Mouse (Mus musculus): ENCODE results near the gene Gm29609. TPM values are rescaled to one million over a fixed set of nuclear protein-coding genes. Genes with fewer than 3 reads are reported as not detected.

Gene Gm29609
- polyA plus RNA-seq, 1 experiment from 2014 or later: 1.4 TPM

DNA sequence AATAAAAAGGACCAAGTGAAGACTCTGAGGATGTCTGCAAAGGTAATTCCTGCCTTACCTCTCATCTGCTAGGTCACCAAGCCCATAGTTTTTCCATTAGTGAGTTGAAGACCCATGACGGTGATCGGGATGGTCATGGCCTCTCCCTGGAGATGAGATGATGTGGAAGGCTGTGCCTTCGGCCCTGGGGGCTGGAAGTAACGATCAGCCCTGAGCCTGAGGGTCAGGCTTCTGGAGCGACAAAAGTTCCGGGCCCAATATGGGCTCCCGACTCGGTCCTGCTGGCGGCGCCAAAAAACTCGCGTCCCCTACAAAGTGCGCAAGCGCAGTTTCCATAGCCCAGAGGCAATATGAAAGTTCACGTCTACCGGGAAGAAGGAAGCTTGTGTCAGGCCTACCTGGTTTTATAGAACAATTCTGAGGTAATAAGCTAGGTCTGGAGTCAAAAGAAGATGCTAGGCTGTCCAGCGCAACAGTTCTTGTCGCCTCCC is 71.7 kb downstream of the Gm29609 start, which contains the start of gene Slc30a3:
Slc30a3 (minus strand) TSS at position 238 of the 491 bp plus-strand sequence.
- Histone ChIP-seq H3K4me2 (replicated peaks; ENCODE audit: low read depth, low read length) (no peak within 1 kb of the TSS), H3K4me1 (replicated peaks; ENCODE audit: control insufficient read depth, insufficient read depth, low read length) (no peaks in the 10 kb centered on the region)

DNA sequence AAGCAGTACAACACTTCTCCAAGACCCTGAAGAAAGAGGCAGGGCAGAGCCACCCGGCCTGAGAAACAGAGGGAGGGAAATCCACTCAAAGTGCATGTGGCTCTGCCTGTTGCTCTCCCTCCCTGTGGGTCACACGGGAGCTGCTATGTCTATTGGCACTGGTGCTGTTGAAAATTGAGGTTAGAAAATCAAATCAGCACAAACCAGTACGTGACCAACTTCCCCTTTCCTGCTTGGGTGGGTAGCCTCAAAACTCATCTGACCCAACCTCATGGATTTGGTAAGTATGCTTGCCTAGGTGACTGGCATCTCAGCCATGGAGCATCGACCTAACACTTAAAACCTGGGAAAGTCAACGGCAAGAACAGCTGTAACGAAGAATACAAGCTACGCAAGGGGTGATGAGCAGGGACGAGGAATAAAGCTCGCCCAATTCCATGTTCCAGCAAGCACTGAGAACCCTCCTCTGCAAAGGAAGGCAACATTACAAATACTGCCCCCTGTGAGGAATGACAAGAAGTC is 73.8 kb downstream of the Gm29609 start, which contains the start of gene Dnajc5g:
Dnajc5g (plus strand) TSS at position 472 of the 522 bp plus-strand sequence.
- DNase-seq (ENCODE audit: low spot score) (no peak), ATAC-seq (ENCODE audit: low FRiP score) (no peak)
- Histone ChIP-seq H3K27me3 (ENCODE audit: control insufficient read depth, insufficient read depth, low read length) (no peaks in the 10 kb centered on the region), H3K4me2 (replicated peaks; ENCODE audit: low read depth, low read length) (no peak within 1 kb of the TSS), H3K4me3 (ENCODE audit: low read depth, low read length) (no peak within 1 kb of the TSS), H3K36me3 (ENCODE audit: control insufficient read depth, insufficient read depth, low read length) (no peaks in the 10 kb centered on the region), H3K4me1 (replicated peaks; ENCODE audit: control insufficient read depth, insufficient read depth, low read length) (no peaks in the 10 kb centered on the region), H3K9me3 (ENCODE audit: control insufficient read depth, low read length) (no peaks in the 10 kb centered on the region), H3K27ac (ENCODE audit: low read depth, low read length) (no peak within 1 kb of the TSS), H3K9ac (ENCODE audit: low read depth, low read length) (no peak within 1 kb of the TSS)
- WGBS: 84% methylated on average over 9 of the region's 9 CpGs

More for the DNA sequence above, 71.7 kb downstream of the Gm29609 start, which contains the start of gene Slc30a3:
- Histone ChIP-seq H3K4me3 (ENCODE audit: low read depth, low read length) (no peak within 1 kb of the TSS), H3K27me3 (ENCODE audit: control insufficient read depth, insufficient read depth, low read length) (no peaks in the 10 kb centered on the region), H3K27ac (ENCODE audit: low read depth, low read length) (no peak within 1 kb of the TSS), H3K9me3 (ENCODE audit: control insufficient read depth, low read length) (no peaks in the 10 kb centered on the region), H3K36me3 (ENCODE audit: control insufficient read depth, insufficient read depth, low read length) (no peaks in the 10 kb centered on the region), H3K9ac (ENCODE audit: low read depth, low read length) (no peak within 1 kb of the TSS)
- WGBS: 92% methylated on average over 18 of the region's 18 CpGs
- ATAC-seq (ENCODE audit: low FRiP score) (no peak), DNase-seq (ENCODE audit: low spot score) (no peak)

DNA sequence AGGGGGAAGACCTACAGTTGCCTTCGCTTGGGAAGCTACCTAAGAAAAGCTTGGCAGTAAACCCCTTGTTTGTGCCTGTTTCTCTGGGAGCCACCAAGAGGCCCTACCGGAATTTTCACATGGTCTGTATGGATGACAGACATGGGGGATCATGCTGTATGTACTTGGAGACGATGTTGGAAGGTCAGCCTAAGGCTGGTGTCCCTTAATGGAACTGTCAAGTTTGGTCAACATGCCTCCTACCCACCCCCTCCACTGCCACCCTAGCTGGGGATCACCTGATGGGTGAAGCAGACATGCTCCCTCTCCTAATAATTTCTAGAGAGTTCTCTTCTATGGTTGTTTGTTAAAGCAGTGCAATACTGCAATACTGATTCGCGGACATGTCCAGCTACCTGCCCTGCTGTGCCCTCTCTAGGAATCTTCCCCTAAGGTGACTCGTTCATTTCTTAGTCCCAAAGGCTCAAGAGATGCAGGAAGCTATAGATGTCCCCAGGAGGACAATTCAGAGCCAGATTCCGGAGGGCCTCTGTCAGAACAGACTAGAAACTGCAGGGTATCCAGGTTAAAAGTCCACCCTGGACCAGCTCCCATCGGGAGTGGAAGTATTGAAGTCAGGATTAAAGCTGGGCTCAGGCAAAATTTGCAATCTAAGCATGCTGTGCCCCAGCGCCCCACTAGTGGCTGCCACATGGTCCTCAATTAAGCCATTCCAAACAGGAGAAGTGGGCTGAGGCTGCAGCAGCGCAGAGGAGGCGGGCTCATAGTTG is 83.8 kb downstream of the Gm29609 start:
- H3K9ac ChIP-seq (ENCODE audit: low read depth, low read length): no peak overlapping the region

GRCm38 (mm10) chr5:31094799-31095691 is 84.7 kb downstream of the Gm29609 start:
- DNase-seq (ENCODE audit: low spot score) (peak; percentile 61), ATAC-seq (ENCODE audit: low FRiP score) (0 out of 2 replicates have a peak, but pooled peaks have one; percentile 22)
- Histone ChIP-seq H3K27ac (ENCODE audit: low read depth, low read length) (no peak overlapping the region), H3K4me2 (replicated peaks; ENCODE audit: low read depth, low read length) (peak overlapping the region; percentile 37), H3K36me3 (ENCODE audit: control insufficient read depth, insufficient read depth, low read length) (no peaks in the 10 kb centered on the region), H3K9ac (ENCODE audit: low read depth, low read length) (no peak overlapping the region), H3K27me3 (ENCODE audit: control insufficient read depth, insufficient read depth, low read length) (peaks cover 71% of the 10 kb centered on the region), H3K4me3 (ENCODE audit: low read depth, low read length) (peak overlapping the region; percentile 23), H3K9me3 (ENCODE audit: control insufficient read depth, low read length) (no peaks in the 10 kb centered on the region), H3K4me1 (replicated peaks; ENCODE audit: control insufficient read depth, insufficient read depth, low read length) (peaks cover 6% of the 10 kb centered on the region)
- WGBS: under 1% methylated on average over 59 of the region's 59 CpGs

More for the DNA sequence above, 83.8 kb downstream of the Gm29609 start:
- Histone ChIP-seq H3K4me1 (replicated peaks; ENCODE audit: control insufficient read depth, insufficient read depth, low read length) (peaks cover 6% of the 10 kb centered on the region), H3K4me2 (replicated peaks; ENCODE audit: low read depth, low read length) (peak overlapping the region; percentile 37; the same call in 1 of the 2 replicates), H3K27ac (ENCODE audit: low read depth, low read length) (no peak overlapping the region), H3K36me3 (ENCODE audit: control insufficient read depth, insufficient read depth, low read length) (no peaks in the 10 kb centered on the region), H3K4me3 (ENCODE audit: low read depth, low read length) (peak overlapping the region; percentile 23), H3K9me3 (ENCODE audit: control insufficient read depth, low read length) (no peaks in the 10 kb centered on the region), H3K27me3 (ENCODE audit: control insufficient read depth, insufficient read depth, low read length) (peaks cover 66% of the 10 kb centered on the region)
- no peak for DNase-seq (ENCODE audit: low spot score)
- no peak for ATAC-seq (ENCODE audit: low FRiP score)
- 26% methylated on average over 11 of the region's 11 CpGs for WGBS

Other genes starting within 250 kb of the Gm29609 start
- gene Cgref1, start 234.3 kb downstream of the Gm29609 start, polyA plus RNA-seq (2014; fragmentation: Nextera tagmentation; extraction: Ambion mirVana): 6.9 and 7.6 TPM in 2 replicates
- 96.7 and 99.1 TPM in 2 replicates for gene Preb, start 219.6 kb downstream of the Gm29609 start, polyA plus RNA-seq (2014; fragmentation: Nextera tagmentation; extraction: Ambion mirVana)
- gene Tcf23, start 211.2 kb downstream of the Gm29609 start, polyA plus RNA-seq (2014; fragmentation: Nextera tagmentation; extraction: Ambion mirVana): not detected in 2 replicates
- gene Atraid, start 131.6 kb downstream of the Gm29609 start, polyA plus RNA-seq (2014; fragmentation: Nextera tagmentation; extraction: Ambion mirVana): 111 and 117 TPM in 2 replicates
- gene Slc5a6, start 131.0 kb downstream of the Gm29609 start, polyA plus RNA-seq (2014; fragmentation: Nextera tagmentation; extraction: Ambion mirVana): 6.3 and 7.6 TPM in 2 replicates
- gene Cad, start 125.1 kb downstream of the Gm29609 start, polyA plus RNA-seq (2014; fragmentation: Nextera tagmentation; extraction: Ambion mirVana): 19.7 and 19.8 TPM in 2 replicates
- gene Dnajc5g, start 73.6 kb downstream of the Gm29609 start, polyA plus RNA-seq (2014; fragmentation: Nextera tagmentation; extraction: Ambion mirVana): not detected in 2 replicates
- 8.4 and 9.2 TPM in 2 replicates for gene Slc30a3, start 71.7 kb downstream of the Gm29609 start, polyA plus RNA-seq (2014; fragmentation: Nextera tagmentation; extraction: Ambion mirVana)
- gene Trim54, start 63.2 kb downstream of the Gm29609 start, polyA plus RNA-seq (2014; fragmentation: Nextera tagmentation; extraction: Ambion mirVana): 0.10 TPM in 1 of 2 replicates, not detected in the other
- gene Ucn, start 41.1 kb downstream of the Gm29609 start, polyA plus RNA-seq (2014; fragmentation: Nextera tagmentation; extraction: Ambion mirVana): not detected in 2 replicates
- 49.9 and 57.1 TPM in 2 replicates for gene Mpv17, start 25.7 kb downstream of the Gm29609 start, polyA plus RNA-seq (2014; fragmentation: Nextera tagmentation; extraction: Ambion mirVana)
- 66.4 and 72.6 TPM in 2 replicates for gene Gtf3c2, start 233 bp upstream of the Gm29609 start, polyA plus RNA-seq (2014; fragmentation: Nextera tagmentation; extraction: Ambion mirVana)
- 133 and 146 TPM in 2 replicates for gene Snx17, start 13.3 kb upstream of the Gm29609 start, polyA plus RNA-seq (2014; fragmentation: Nextera tagmentation; extraction: Ambion mirVana)
- 65.8 and 66.5 TPM in 2 replicates for gene Eif2b4, start 13.5 kb upstream of the Gm29609 start, polyA plus RNA-seq (2014; fragmentation: Nextera tagmentation; extraction: Ambion mirVana)
- gene Zfp513, start 22.4 kb upstream of the Gm29609 start, polyA plus RNA-seq (2014; fragmentation: Nextera tagmentation; extraction: Ambion mirVana): 4.9 and 5.7 TPM in 2 replicates
- gene Ppm1g, start 40.8 kb upstream of the Gm29609 start, polyA plus RNA-seq (2014; fragmentation: Nextera tagmentation; extraction: Ambion mirVana): 148 and 156 TPM in 2 replicates
- gene Nrbp1, start 61.0 kb upstream of the Gm29609 start, polyA plus RNA-seq (2014; fragmentation: Nextera tagmentation; extraction: Ambion mirVana): 141 and 148 TPM in 2 replicates
- gene Gm9970, start 61.3 kb upstream of the Gm29609 start, polyA plus RNA-seq (2014; fragmentation: Nextera tagmentation; extraction: Ambion mirVana): 0.50 and 0.80 TPM in 2 replicates
- gene Krtcap3, start 71.8 kb upstream of the Gm29609 start, polyA plus RNA-seq (2014; fragmentation: Nextera tagmentation; extraction: Ambion mirVana): 3.4 and 5.6 TPM in 2 replicates
- gene Ift172, start 111.2 kb upstream of the Gm29609 start, polyA plus RNA-seq (2014; fragmentation: Nextera tagmentation; extraction: Ambion mirVana): 28.8 and 30.8 TPM in 2 replicates
- 46.7 and 50.6 TPM in 2 replicates for gene Fndc4, start 116.2 kb upstream of the Gm29609 start, polyA plus RNA-seq (2014; fragmentation: Nextera tagmentation; extraction: Ambion mirVana)
- gene Gckr, start 117.5 kb upstream of the Gm29609 start, polyA plus RNA-seq (2014; fragmentation: Nextera tagmentation; extraction: Ambion mirVana): not detected in 2 replicates

All from hindbrain, embryonic 11.5 days (tissue).